8 mouse cellular contexts compared by ENCODE assay signal in genomic region chr11:109331424-109331824, GRCm38 (mm10). TPM values are rescaled to one million over a fixed set of nuclear protein-coding genes. Genes with fewer than 3 reads are reported as not detected.
A peak's percentile ranks its signal among the peaks of the same experiment; 100 is the strongest.
DNase-seq lines count a peak whose midpoint lies in the region; ATAC-seq and TF ChIP-seq lines count a peak whose summit lies in the region.

No protein-coding gene starts in this region.

- POLR2A ChIA-PET in Patski (lab: Charles Lee) = interaction anchor here (1.1 kb wide), 1 partner anchor 72 kb away, joined by 3 read pairs; no protein-coding TSS in a partner anchor

- H3K4me3 ChIP-seq in hindbrain, embryonic 14.5 days (replicated peaks; ENCODE audit: low read length) = no peak overlapping the region

- no peaks in the 10 kb centered on the region for H3K9me3 ChIP-seq in hindbrain, embryonic 14.5 days (ENCODE audit: control insufficient read depth, low read length)

- 0 out of 2 replicates have a peak, but pooled peaks cover 8% of the 10 kb centered on the region for H3K4me1 ChIP-seq in hindbrain, embryonic 14.5 days (replicated peaks; ENCODE audit: control insufficient read depth, insufficient read depth, low read length)

- in situ Hi-C loops in Patski (cut with MboI; ENCODE audit: low pct_unique_long_range_greater_than_20kb) = loop anchor here (5.0 kb wide), 1 partner anchor 96 kb away; the partner anchor contains the start of gene Amz2

- TF ChIP-seq CTCF in Patski (IDR thresholded peaks at IDR 0.05) = peak; percentile 89

- no peaks in the 10 kb centered on the region for H3K36me3 ChIP-seq in hindbrain, embryonic 14.5 days (replicated peaks; ENCODE audit: control insufficient read depth, insufficient read depth)

- H3K4me2 ChIP-seq in hindbrain, embryonic 14.5 days (replicated peaks) = peak overlapping the region; percentile 41

- CTCF ChIA-PET in Patski (lab: Charles Lee) = interaction anchor here (0.7 to 6.3 kb wide), 14 partner anchors 8 to 99 kb away, joined by 3 to 49 read pairs (median 5); partner anchors contain the start of gene Rgs9

- H3K27me3 ChIP-seq in Patski = no peaks in the 10 kb centered on the region
- no peaks in the 10 kb centered on the region for H3K27me3 ChIP-seq in hindbrain, embryonic 14.5 days (ENCODE audit: control insufficient read depth, insufficient read depth, low read length)

- DNase-seq in Patski (ENCODE audit: low read depth, low spot score) = no peak
- DNase-seq in cerebellum, postnatal 14 days = peak; percentile 96 to 98
- DNase-seq in frontal cortex, postnatal 25 days (ENCODE audit: low spot score in 2 of 2) = peak; percentile 89 to 90
- peak; percentile 92 for DNase-seq in hindbrain, embryonic 14.5 days (ENCODE audit: low spot score)
- peak; percentile 82 to 88 for DNase-seq in layer of hippocampus, postnatal 36 days
- DNase-seq in lung, postnatal 4 days = peak; percentile 93 to 95
- peak; percentile 82 for DNase-seq in retina, postnatal 7 days (ENCODE audit: low read depth, low spot score)
- peak; percentile 76 for DNase-seq in urinary bladder, adult 2 months (ENCODE audit: low spot score)

- no peak overlapping the region for H3K9ac ChIP-seq in hindbrain, embryonic 14.5 days

- no peak overlapping the region for H3K27ac ChIP-seq in hindbrain, embryonic 14.5 days

- WGBS in hindbrain, embryonic 14.5 days = 9% methylated on average over 6 of the region's 6 CpGs

- ATAC-seq in Patski = peak; percentile 85
- peak; percentile 86 for ATAC-seq in hindbrain, embryonic 14.5 days (ENCODE audit: low FRiP score)

RNA-seq across cellular contexts. Expression of gene Gna13, which starts 31.2 kb away (rescaled TPM):
- 50.4 TPM for polyA plus RNA-seq in Patski (2021)
- 21.8 and 24.4 TPM in 2 replicates for polyA plus RNA-seq in hindbrain, embryonic 14.5 days (2014; fragmentation: Nextera tagmentation; extraction: Ambion mirVana)
- 10 to 100 TPM; 53.5 to 54.8 TPM for total RNA-seq in layer of hippocampus, postnatal 36 days (2021)
- 26.0 and 28.9 TPM in 2 replicates for polyA plus RNA-seq in urinary bladder, adult 2 months (2012; rRNA removed)

RNA-seq across cellular contexts. Expression of gene Rgs9, which starts 33.5 kb away (rescaled TPM):
- polyA plus RNA-seq in Patski (2021) = 3.3 TPM
- 8.9 and 10.7 TPM in 2 replicates for polyA plus RNA-seq in hindbrain, embryonic 14.5 days (2014; fragmentation: Nextera tagmentation; extraction: Ambion mirVana)
- 10 to 100 TPM; 12.8 to 15.0 TPM for total RNA-seq in layer of hippocampus, postnatal 36 days (2021)
- 1.8 and 1.9 TPM in 2 replicates for polyA plus RNA-seq in urinary bladder, adult 2 months (2012; rRNA removed)
